Mouse (Mus musculus) limb, embryonic 14.5 days (tissue): ENCODE results near the gene Ell. TPM values are rescaled to one million over a fixed set of nuclear protein-coding genes. Genes with fewer than 3 reads are reported as not detected.

Experiments used
- ATAC-seq: fragments of 200-750 bp; cut with Nextera tagmentation; 2 replicates; pipeline ENCODE4 v1.8.0; 2017; ENCODE audit warnings: low read depth, moderate number of reproducible peaks, moderate TSS enrichment; ENCODE audit not compliant: low FRiP score
- DNase-seq: peaks from one replicate; pipeline ENCODE4 v3.0.0-alpha.2; 2015; ENCODE audit warnings: low spot score
- H3K27ac ChIP-seq: fragments of 300-500 bp; sonication (generic); replicated peaks from 2 replicates; pipeline ENCODE4 v1.5.1; 2014; ENCODE audit warnings: low read depth, mild to moderate bottlenecking, low read length, moderate library complexity, mixed read lengths
- H3K27me3 ChIP-seq: fragments of 300-500 bp; sonication (generic); 2 replicates; pipeline ENCODE4 v1.6.1; 2014; ENCODE audit warnings: low read length, mixed read lengths; ENCODE audit not compliant: control insufficient read depth, insufficient read depth
- H3K36me3 ChIP-seq: fragments of 300-500 bp; sonication (generic); 2 replicates; pipeline ENCODE4 v1.6.1; 2014; ENCODE audit warnings: mild to moderate bottlenecking, low read length, moderate library complexity, mixed read lengths; ENCODE audit not compliant: control insufficient read depth, insufficient read depth
- H3K4me1 ChIP-seq: fragments of 300-500 bp; sonication (generic); 2 replicates; pipeline ENCODE4 v1.6.1; 2014; ENCODE audit warnings: antibody characterized with exemption, low read length, mixed read lengths; ENCODE audit not compliant: control insufficient read depth, insufficient read depth
- H3K4me2 ChIP-seq: fragments of 300-500 bp; sonication (generic); replicated peaks from 2 replicates; pipeline ENCODE4 v1.6.1; 2014; ENCODE audit warnings: low read depth, mild to moderate bottlenecking, low read length, moderate library complexity; ENCODE audit not compliant: severe bottlenecking
- H3K4me3 ChIP-seq: fragments of 300-500 bp; sonication (generic); replicated peaks from 2 replicates; pipeline ENCODE4 v1.5.1; 2014; ENCODE audit warnings: low read length
- H3K9ac ChIP-seq: fragments of 300-500 bp; sonication (generic); 2 replicates; pipeline ENCODE4 v1.6.1; 2014; ENCODE audit warnings: mild to moderate bottlenecking, low read depth, low read length, moderate library complexity; ENCODE audit not compliant: severe bottlenecking
- H3K9me3 ChIP-seq: fragments of 300-500 bp; sonication (generic); 2 replicates; pipeline ENCODE4 v1.6.1; 2016; ENCODE audit warnings: low read length; ENCODE audit not compliant: control insufficient read depth
- POLR2A ChIP-seq: fragments of 200-500 bp; IDR thresholded peaks from 2 replicates; pipeline ENCODE4 v1.8.0; 2012; ENCODE audit warnings: inconsistent platforms, mild to moderate bottlenecking, moderate library complexity, borderline replicate concordance; ENCODE audit not compliant: insufficient read depth, insufficient read length; ENCODE audit errors: extremely low read depth
- WGBS: fragments of 180-500 bp; shearing (Covaris S2); extraction: QIAGEN DNeasy Blood & Tissue Kit; methylation state at CpG from one replicate; pipeline ENCODE4 v1.1.7; 2014; 5-methylcytosine and 5-hydroxymethylcytosine counted together
- polyA plus RNA-seq, 2 experiments: library from polyadenylated mRNA; depleted of rRNA in 1 of 2; stranded (reverse) in 1 of 2; unstranded in 1 of 2; fragments of >200 nt; fragmentation: Nextera tagmentation in 1 of 2; extraction: Ambion mirVana in 1 of 2; gene quantifications; 2 replicates each; pipeline versions ENCODE4 v1.2.1 to v1.2.3; 2012 to 2014

Gene Ell
- polyA plus RNA-seq, 2 experiments, result 20.2 to 30.3 TPM

DNA sequence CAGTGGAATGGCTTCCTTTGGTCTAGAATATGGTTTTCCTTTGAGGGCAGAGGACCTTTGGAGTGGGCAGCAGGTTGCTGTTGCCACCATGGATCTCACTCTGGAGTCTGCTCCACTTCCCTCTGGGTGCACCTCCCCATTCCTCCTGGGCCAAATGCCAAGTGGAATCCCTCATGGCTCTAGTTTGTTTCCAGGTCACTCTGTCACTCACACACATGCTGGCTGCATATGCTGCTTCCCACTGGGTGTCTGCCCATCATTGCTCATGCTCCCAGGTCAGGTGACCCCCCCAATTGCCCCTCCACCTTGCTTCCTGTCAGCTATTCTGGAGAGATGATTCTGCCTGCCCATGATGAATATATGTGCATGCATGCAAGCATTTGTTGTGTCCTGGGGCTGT is 14.5 kb downstream of the Ell start:
- ATAC-seq (no peak), DNase-seq (no peak)
- TF ChIP-seq POLR2A, result no peak

GRCm38 (mm10) chr8:70555079-70555747 is 16.0 kb downstream of the Ell start:
- H3K36me3 ChIP-seq, result peaks cover 3% of the 10 kb centered on the region; the same call in 1 of the 2 replicates
- H3K27ac ChIP-seq, result no peak overlapping the region
- no peak for TF ChIP-seq POLR2A
- no peak for ATAC-seq
- H3K9me3 ChIP-seq, result no peaks in the 10 kb centered on the region
- no peak overlapping the region for H3K4me2 ChIP-seq
- WGBS, result 88% methylated on average over 4 of the region's 4 CpGs
- no peak overlapping the region for H3K4me3 ChIP-seq
- no peaks in the 10 kb centered on the region for H3K4me1 ChIP-seq
- H3K9ac ChIP-seq, result no peak overlapping the region
- DNase-seq, result no peak
- no peaks in the 10 kb centered on the region for H3K27me3 ChIP-seq

More for the DNA sequence above, 14.5 kb downstream of the Ell start:
- Histone ChIP-seq H3K4me3 (no peak overlapping the region), H3K36me3 (no peaks in the 10 kb centered on the region), H3K27ac (no peak overlapping the region), H3K9ac (no peak overlapping the region), H3K9me3 (no peaks in the 10 kb centered on the region), H3K4me2 (no peak overlapping the region), H3K27me3 (no peaks in the 10 kb centered on the region), H3K4me1 (no peaks in the 10 kb centered on the region)

DNA sequence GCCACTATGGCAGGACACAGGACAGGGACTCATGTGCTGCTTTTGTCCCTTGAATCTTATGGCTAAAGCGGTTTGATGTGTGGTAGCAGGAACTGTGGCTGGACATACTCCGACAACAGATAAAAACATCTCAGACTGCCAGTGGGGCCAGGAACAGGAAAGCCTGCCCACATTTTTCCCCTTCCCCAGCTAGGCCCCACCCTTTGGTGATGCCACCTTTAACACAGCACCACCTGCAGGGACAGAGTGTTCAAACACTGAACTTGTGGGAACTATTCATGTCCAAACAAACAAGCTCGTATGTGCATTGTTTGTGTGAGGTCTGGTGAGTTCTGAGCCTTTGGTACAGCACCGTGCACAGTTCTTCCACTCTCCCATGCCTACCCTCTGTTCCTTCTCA is 19.1 kb downstream of the Ell start:
- Histone ChIP-seq H3K27ac (no peak overlapping the region), H3K27me3 (no peaks in the 10 kb centered on the region), H3K9ac (no peak overlapping the region), H3K4me1 (no peaks in the 10 kb centered on the region), H3K4me2 (no peak overlapping the region), H3K9me3 (no peaks in the 10 kb centered on the region), H3K4me3 (no peak overlapping the region), H3K36me3 (peaks cover 3% of the 10 kb centered on the region; the same call in 1 of the 2 replicates)
- no peak for ATAC-seq
- no peak for TF ChIP-seq POLR2A
- 62% methylated on average over 4 of the region's 4 CpGs for WGBS
- no peak for DNase-seq

DNA sequence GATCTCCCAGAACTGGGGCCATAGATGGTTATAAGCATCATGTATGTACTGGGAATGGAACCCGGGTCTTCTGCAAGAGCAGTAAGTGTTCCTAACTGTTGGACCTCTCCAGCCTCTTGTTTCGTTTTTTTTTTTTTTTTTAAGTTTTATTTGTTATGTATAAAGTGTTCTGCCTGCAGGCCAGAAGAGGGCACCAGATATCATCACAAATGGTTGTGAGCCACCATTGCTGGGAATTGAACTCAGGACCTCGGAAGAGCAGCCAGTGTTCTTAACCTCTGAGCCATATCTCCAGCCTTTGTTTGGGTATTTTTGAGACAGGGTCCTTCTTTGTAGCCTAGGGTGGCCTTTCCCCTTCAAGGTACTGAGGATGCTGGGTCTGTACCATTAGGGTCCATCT is 19.7 kb downstream of the Ell start:
- H3K27me3 ChIP-seq, result no peaks in the 10 kb centered on the region
- no peak overlapping the region for H3K4me2 ChIP-seq
- H3K36me3 ChIP-seq, result peaks cover 3% of the 10 kb centered on the region; the same call in 1 of the 2 replicates
- no peak overlapping the region for H3K4me3 ChIP-seq
- TF ChIP-seq POLR2A, result no peak
- H3K4me1 ChIP-seq, result no peaks in the 10 kb centered on the region
- H3K9me3 ChIP-seq, result no peaks in the 10 kb centered on the region
- ATAC-seq (no peak), DNase-seq (no peak)
- no peak overlapping the region for H3K9ac ChIP-seq
- WGBS, result 75% methylated on average over 3 of the region's 3 CpGs
- no peak overlapping the region for H3K27ac ChIP-seq

- WGBS, result 82% methylated on average over 2 of the region's 2 CpGs
- Histone ChIP-seq H3K9me3 (no peaks in the 10 kb centered on the region), H3K36me3 (peaks cover 3% of the 10 kb centered on the region; the same call in 1 of the 2 replicates), H3K4me1 (0 out of 2 replicates have a peak, but pooled peaks cover 1% of the 10 kb centered on the region), H3K9ac (no peak overlapping the region), H3K4me3 (no peak overlapping the region), H3K27me3 (no peaks in the 10 kb centered on the region), H3K27ac (no peak overlapping the region), H3K4me2 (no peak overlapping the region)
- ATAC-seq (no peak), DNase-seq (no peak)
- no peak for TF ChIP-seq POLR2A
Measured at GRCm38 (mm10) chr8:70560096-70560495, 20.8 kb downstream of the Ell start.

GRCm38 (mm10) chr8:70560564-70560963 is 21.3 kb downstream of the Ell start:
- Histone ChIP-seq H3K27me3 (no peaks in the 10 kb centered on the region), H3K4me1 (peaks cover 4% of the 10 kb centered on the region; the same call in 1 of the 2 replicates), H3K36me3 (peaks cover 3% of the 10 kb centered on the region; the same call in 1 of the 2 replicates), H3K27ac (no peak overlapping the region), H3K9ac (no peak overlapping the region), H3K4me2 (no peak overlapping the region), H3K4me3 (no peak overlapping the region), H3K9me3 (no peaks in the 10 kb centered on the region)
- DNase-seq, result no peak
- TF ChIP-seq POLR2A, result no peak
- ATAC-seq, result no peak
- 81% methylated on average over 3 of the region's 3 CpGs for WGBS
